15 mouse cellular contexts compared by ENCODE assay signal in the genomic region with DNA sequence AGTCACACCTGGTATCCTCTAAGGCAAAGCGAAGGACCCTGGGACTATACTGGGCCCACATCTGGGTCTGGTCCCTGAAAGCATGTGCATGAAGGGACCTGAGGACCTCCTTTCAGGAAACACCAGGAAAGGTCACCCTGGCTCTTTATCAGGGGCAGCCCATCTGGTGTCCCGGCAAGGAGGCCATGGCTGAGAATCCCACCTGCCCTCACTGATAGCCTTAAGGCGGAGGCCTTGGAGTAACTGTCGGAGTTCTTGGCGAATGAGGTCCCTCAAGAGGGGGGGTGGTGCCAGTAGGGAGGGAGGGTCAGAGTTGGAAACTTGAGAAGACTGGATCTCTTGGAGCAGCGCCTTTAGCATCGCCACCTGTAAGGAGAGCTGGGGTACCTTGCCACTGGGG. TPM values are rescaled to one million over a fixed set of nuclear protein-coding genes. Genes with fewer than 3 reads are reported as not detected.
A peak's percentile ranks its signal among the peaks of the same experiment; 100 is the strongest.
DNase-seq lines count a peak whose midpoint lies in the region; ATAC-seq and TF ChIP-seq lines count a peak whose summit lies in the region.
"Had no signal": no experiment of that assay in that cellular context is flagged by ENCODE, and none has a peak within 500 bp of the region (broad histone marks: within the 10 kb centered on the region; RNA-seq: fewer than 3 reads in every experiment).

No protein-coding gene starts in this region.

- H3K27me3 ChIP-seq in erythroblast, embryonic 14.5 days (ENCODE audit: control insufficient read depth): no peaks in the 10 kb centered on the region; the same call in 1 of the 2 replicates
- no peaks in the 10 kb centered on the region for H3K27me3 ChIP-seq in kidney, embryonic 14.5 days (ENCODE audit: control insufficient read depth, insufficient read depth, low read length)
- H3K27me3 ChIP-seq in testis, adult 2 months (ENCODE audit: control insufficient read depth, insufficient read depth, low read length): no peaks in the 10 kb centered on the region

- H3K36me3 ChIP-seq in erythroblast, embryonic 14.5 days (ENCODE audit: control insufficient read depth): peaks cover 52% of the 10 kb centered on the region
- peaks cover 17% of the 10 kb centered on the region; the same call in 1 of the 2 replicates for H3K36me3 ChIP-seq in kidney, embryonic 14.5 days (ENCODE audit: control insufficient read depth, insufficient read depth, low read length)
- peaks cover 3% of the 10 kb centered on the region; the same call in 1 of the 2 replicates for H3K36me3 ChIP-seq in testis, adult 2 months (ENCODE audit: control insufficient read depth, insufficient read depth, low read length)

- no peak overlapping the region for H3K9ac ChIP-seq in kidney, embryonic 14.5 days (ENCODE audit: low read depth, low read length)

- peak overlapping the region; percentile 58 for H3K4me3 ChIP-seq in erythroblast, embryonic 14.5 days (replicated peaks)
- no peak overlapping the region for H3K4me3 ChIP-seq in kidney, embryonic 14.5 days (ENCODE audit: low read length)
- H3K4me3 ChIP-seq in testis, adult 2 months (ENCODE audit: control insufficient read depth, low read depth, low read length): peak overlapping the region; percentile 90
- H3K4me3 ChIP-seq: hindbrain, embryonic 13.5 days had no signal

- no peak for TF ChIP-seq CTCF in testis, adult 2 months (IDR thresholded peaks at IDR 0.05; ENCODE audit: control insufficient read depth, insufficient read depth, insufficient replicate concordance, low read depth, low read length)

- no peak for ATAC-seq in erythroblast, adult 5-6 weeks (replicated peaks; ENCODE audit: low FRiP score, poor library complexity, severe bottlenecking)
- ATAC-seq in kidney, embryonic 14.5 days (ENCODE audit: low FRiP score, low TSS enrichment): 0 out of 2 replicates have a peak, but pooled peaks have one; percentile 5

- peak overlapping the region; percentile 53 for H3K4me2 ChIP-seq in kidney, embryonic 14.5 days (replicated peaks; ENCODE audit: low read depth, low read length)

- WGBS in kidney, embryonic 14.5 days: 46% methylated on average over 7 of the region's 7 CpGs

- H3K9me3 ChIP-seq in erythroblast, embryonic 14.5 days (ENCODE audit: control insufficient read depth, low read length): no peaks in the 10 kb centered on the region
- H3K9me3 ChIP-seq in kidney, embryonic 14.5 days (ENCODE audit: control insufficient read depth, low read length): no peaks in the 10 kb centered on the region
- H3K9me3 ChIP-seq: hindbrain, embryonic 13.5 days had no signal

- no peak for TF ChIP-seq POLR2A in testis, adult 2 months (IDR thresholded peaks at IDR 0.05; ENCODE audit: control insufficient read depth, low read depth, low read length)

- peaks cover 73% of the 10 kb centered on the region for H3K4me1 ChIP-seq in erythroblast, embryonic 14.5 days (ENCODE audit: control insufficient read depth)
- H3K4me1 ChIP-seq in kidney, embryonic 14.5 days (ENCODE audit: control insufficient read depth, insufficient read depth, low read length): peaks cover 17% of the 10 kb centered on the region
- H3K4me1 ChIP-seq in testis, adult 2 months (ENCODE audit: control insufficient read depth, insufficient read depth, low read length): peaks cover 21% of the 10 kb centered on the region

- DNase-seq in kidney, adult 8-10 months: no peak
- no peak for DNase-seq in testis, postnatal 14 days (ENCODE audit: low spot score)
- DNase-seq in spleen, postnatal 36 days (ENCODE audit: low spot score in 2 of 2): no peak
- DNase-seq in thymus, postnatal 25 days: no peak
- DNase-seq: adrenal gland, adult 8-10 months; cerebellum, postnatal 25 days; layer of hippocampus, postnatal 36 days; thymus, adult 2 months had no signal

- no peak overlapping the region for H3K27ac ChIP-seq in kidney, embryonic 14.5 days (ENCODE audit: low read depth, low read length)
- H3K27ac ChIP-seq in testis, adult 2 months (ENCODE audit: control insufficient read depth, insufficient read depth, low read depth, low read length): peak overlapping the region; percentile 47
- H3K27ac ChIP-seq: hindbrain, embryonic 13.5 days had no signal

RNA-seq across cellular contexts. Expression of a gene that starts 0.6 kb away (rescaled TPM):
- 0.06 and 0.07 TPM in 2 replicates for polyA plus RNA-seq in erythroblast, embryonic 14.5 days (2012)
- total RNA-seq in erythroblast, adult 5-6 weeks (2015; ENCODE audit: low replicate concordance): not detected in 2 replicates
- total RNA-seq in erythroblast, adult 5-6 weeks (2017; ENCODE audit: low replicate concordance): 0.43 and 5.3 TPM in 2 replicates
- 1.8 and 2.0 TPM in 2 replicates for polyA plus RNA-seq in kidney, embryonic 14.5 days (2014; fragmentation: Nextera tagmentation; extraction: Ambion mirVana)
- 137 and 146 TPM in 2 replicates for polyA plus RNA-seq in testis, adult 2 months (2012; rRNA removed)
- total RNA-seq: liver, adult 2 months; megakaryocyte-erythroid progenitor cell, adult 5-6 weeks had no signal

RNA-seq across cellular contexts. Expression of a gene that starts 11.5 kb away (rescaled TPM):
- polyA plus RNA-seq in erythroblast, embryonic 14.5 days (2012): 0.23 and 0.25 TPM in 2 replicates
- 0.19 TPM in 1 of 2 replicates, not detected in the other for total RNA-seq in erythroblast, adult 5-6 weeks (2015; ENCODE audit: low replicate concordance)
- total RNA-seq in erythroblast, adult 5-6 weeks (2017; ENCODE audit: low replicate concordance): 0.14 TPM in 1 of 2 replicates, not detected in the other
- polyA plus RNA-seq in kidney, embryonic 14.5 days (2014; fragmentation: Nextera tagmentation; extraction: Ambion mirVana): 30.9 and 31.5 TPM in 2 replicates
- 28.5 and 33.1 TPM in 2 replicates for polyA plus RNA-seq in testis, adult 2 months (2012; rRNA removed)
- total RNA-seq: megakaryocyte-erythroid progenitor cell, adult 5-6 weeks had no signal

RNA-seq across cellular contexts. Expression of a gene that starts 15.3 kb away (rescaled TPM):
- 37.5 and 76.2 TPM in 2 replicates for polyA plus RNA-seq in erythroblast, embryonic 14.5 days (2012)
- total RNA-seq in erythroblast, adult 5-6 weeks (2015; ENCODE audit: low replicate concordance): 214 and 246 TPM in 2 replicates
- total RNA-seq in erythroblast, adult 5-6 weeks (2017; ENCODE audit: low replicate concordance): 60.4 and 72.2 TPM in 2 replicates
- polyA plus RNA-seq in kidney, embryonic 14.5 days (2014; fragmentation: Nextera tagmentation; extraction: Ambion mirVana): 182 and 213 TPM in 2 replicates
- polyA plus RNA-seq in testis, adult 2 months (2012; rRNA removed): 214 and 232 TPM in 2 replicates

RNA-seq across cellular contexts. Expression of a gene that starts 20.0 kb away (rescaled TPM):
- 0.31 and 0.65 TPM in 2 replicates for polyA plus RNA-seq in erythroblast, embryonic 14.5 days (2012)
- 0.96 and 2.9 TPM in 2 replicates for total RNA-seq in erythroblast, adult 5-6 weeks (2015; ENCODE audit: low replicate concordance)
- 0.51 and 1.5 TPM in 2 replicates for total RNA-seq in erythroblast, adult 5-6 weeks (2017; ENCODE audit: low replicate concordance)
- 19.1 and 22.0 TPM in 2 replicates for polyA plus RNA-seq in kidney, embryonic 14.5 days (2014; fragmentation: Nextera tagmentation; extraction: Ambion mirVana)
- polyA plus RNA-seq in testis, adult 2 months (2012; rRNA removed): 6.6 and 8.2 TPM in 2 replicates

RNA-seq across cellular contexts. Expression of a gene that starts 37.5 kb away (rescaled TPM):
- polyA plus RNA-seq in erythroblast, embryonic 14.5 days (2012): 82.3 and 94.8 TPM in 2 replicates
- total RNA-seq in erythroblast, adult 5-6 weeks (2015; ENCODE audit: low replicate concordance): 161 and 176 TPM in 2 replicates
- total RNA-seq in erythroblast, adult 5-6 weeks (2017; ENCODE audit: low replicate concordance): 245 and 274 TPM in 2 replicates
- 9.4 and 11.0 TPM in 2 replicates for polyA plus RNA-seq in kidney, embryonic 14.5 days (2014; fragmentation: Nextera tagmentation; extraction: Ambion mirVana)
- polyA plus RNA-seq in testis, adult 2 months (2012; rRNA removed): 6.4 and 7.4 TPM in 2 replicates

Comparison
In these comparisons a context has a peak if more than half of its experiments do, and no peak if none do; other contexts are left out.
1. RNA of a gene that starts 0.6 kb away (polyA plus RNA-seq): 137 to 146 TPM in testis, adult 2 months; 1.8 to 2.0 TPM in kidney, embryonic 14.5 days and 0.06 to 0.07 TPM in erythroblast, embryonic 14.5 days; every median in the first group is over 10 times any median in the second.
2. RNA of a gene that starts 11.5 kb away (polyA plus RNA-seq): 30.9 to 31.5 TPM in kidney, embryonic 14.5 days and 28.5 to 33.1 TPM in testis, adult 2 months; 0.23 to 0.25 TPM in erythroblast, embryonic 14.5 days; every median in the first group is over 10 times any median in the second.